Mouse (Mus musculus): Measurements from ENCODE around the gene Lair1.

DNA sequence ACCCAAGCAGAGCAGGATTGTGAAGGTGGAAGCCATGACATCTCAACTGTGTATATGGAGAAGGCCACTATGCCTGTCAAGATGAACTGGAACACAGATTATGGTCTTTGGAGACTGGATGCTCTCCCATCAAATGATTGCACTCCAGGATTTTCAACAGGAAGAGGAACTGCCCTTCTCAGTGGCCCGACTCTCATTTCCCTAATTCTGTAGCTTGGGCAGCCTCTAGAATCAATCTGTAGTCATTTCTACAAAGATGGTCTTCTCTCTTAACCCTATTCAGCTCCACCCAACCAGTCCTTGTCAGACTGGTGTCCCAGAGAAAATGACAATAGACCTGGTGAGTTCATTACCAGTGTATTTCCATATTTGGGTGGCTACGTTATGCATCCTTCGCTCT lies 105.6 kb downstream of the Lair1 start:
- TF ChIP-seq GATA1 (IDR thresholded peaks at IDR 0.05; ENCODE audit: borderline replicate concordance, low read length) (no peak), FLI1 (IDR thresholded peaks at IDR 0.05; ENCODE audit: low read length) (no peak)
